Mouse (Mus musculus) kidney, adult 11 months (tissue): Measurements from ENCODE around the gene Gm49359.
"Not testable (repeated sequence)": the region's sequence is repeated elsewhere in the genome, so short reads cannot be mapped to it uniquely, and the experiment has no call there.

ENCODE experiments used
- DNase-seq: peaks from one replicate; pipeline ENCODE4 v3.0.0; 2022

Gm49359 gene

GRCm38 (mm10) chr13:62466424-62467334 is at the start of gene Gm49359:
TSS of gene Gm49359 (minus strand) at chr13:62466832.
- peak; percentile 90 for DNase-seq

GRCm38 (mm10) chr13:62510641-62511420 is 44.2 kb upstream of the Gm49359 start:
- DNase-seq, result not testable (repeated sequence)

- not testable (repeated sequence) for DNase-seq
Observed at GRCm38 (mm10) chr13:62472661-62473060, 6.0 kb upstream of the Gm49359 start.

- DNase-seq, result not testable (repeated sequence)
Observed at GRCm38 (mm10) chr13:62469947-62470346, 3.3 kb upstream of the Gm49359 start.
